Mouse (Mus musculus) neural tube, embryonic 14.5 days (tissue): ENCODE measurements around the gene Gm7347. TPM values are rescaled to one million over a fixed set of nuclear protein-coding genes. Genes with fewer than 3 reads are reported as not detected.
"Not testable (repeated sequence)": the region's sequence is repeated elsewhere in the genome, so short reads cannot be mapped to it uniquely, and the experiment has no call there.

Experiments
- ATAC-seq: fragments of 200-750 bp; cut with Nextera tagmentation; 2 replicates; pipeline ENCODE4 v1.8.0; 2017; ENCODE audit warnings: low read depth, mild to moderate bottlenecking, moderate TSS enrichment, moderate library complexity
- H3K27ac ChIP-seq: fragments of 300-500 bp; sonication (generic); 2 replicates; pipeline ENCODE4 v1.5.1; 2014; ENCODE audit warnings: low read depth, mild to moderate bottlenecking, control low read depth, low read length, moderate library complexity, mixed read lengths
- H3K27me3 ChIP-seq: fragments of 300-500 bp; sonication (generic); 2 replicates; pipeline ENCODE4 v1.6.1; 2014; ENCODE audit warnings: low read length; ENCODE audit not compliant: control insufficient read depth, insufficient read depth
- H3K36me3 ChIP-seq: fragments of 300-500 bp; sonication (generic); 2 replicates; pipeline ENCODE4 v1.6.1; 2014; ENCODE audit warnings: low read length, mixed read lengths; ENCODE audit not compliant: control insufficient read depth, insufficient read depth
- H3K4me1 ChIP-seq: fragments of 300-500 bp; sonication (generic); 2 replicates; pipeline ENCODE4 v1.6.1; 2014; ENCODE audit warnings: low read length; ENCODE audit not compliant: control insufficient read depth, insufficient read depth
- H3K4me2 ChIP-seq: fragments of 300-500 bp; sonication (generic); 2 replicates; pipeline ENCODE4 v1.6.1; 2014; ENCODE audit warnings: mild to moderate bottlenecking, low read depth, low read length, control low read depth
- H3K4me3 ChIP-seq: fragments of 300-500 bp; sonication (generic); 2 replicates; pipeline ENCODE4 v1.5.1; 2014; ENCODE audit warnings: low read depth, low read length, control low read depth, mixed read lengths
- H3K9ac ChIP-seq: fragments of 300-500 bp; sonication (generic); replicated peaks from 2 replicates; pipeline ENCODE4 v1.6.1; 2014; ENCODE audit warnings: low read depth, mild to moderate bottlenecking, control low read depth, low read length, mixed read lengths
- H3K9me3 ChIP-seq: fragments of 300-500 bp; sonication (generic); 2 replicates; pipeline ENCODE4 v1.6.1; 2016; ENCODE audit warnings: low read length; ENCODE audit not compliant: control insufficient read depth
- WGBS: fragments of 180-500 bp; shearing (Covaris S2); extraction: QIAGEN DNeasy Blood & Tissue Kit; methylation state at CpG from one replicate; pipeline ENCODE4 v1.1.7; 2014; 5-methylcytosine and 5-hydroxymethylcytosine counted together
- polyA plus RNA-seq: library from polyadenylated mRNA; unstranded; fragments of >200 nt; fragmentation: Nextera tagmentation; extraction: Ambion mirVana; gene quantifications from 2 replicates; pipeline ENCODE4 v1.2.1, GENCODE M21; 2014

The Gm7347 gene
- 0.22 and 0.51 TPM in 2 replicates for polyA plus RNA-seq

- WGBS: no CpG with 5 or more reads among the region's 2 CpGs
- not testable (repeated sequence) for ATAC-seq, H3K4me2 ChIP-seq
Observed at GRCm38 (mm10) chr5:26058481-26058880, at the start of gene Gm7347. Gm7347 (minus strand) TSS chr5:26058581.

DNA sequence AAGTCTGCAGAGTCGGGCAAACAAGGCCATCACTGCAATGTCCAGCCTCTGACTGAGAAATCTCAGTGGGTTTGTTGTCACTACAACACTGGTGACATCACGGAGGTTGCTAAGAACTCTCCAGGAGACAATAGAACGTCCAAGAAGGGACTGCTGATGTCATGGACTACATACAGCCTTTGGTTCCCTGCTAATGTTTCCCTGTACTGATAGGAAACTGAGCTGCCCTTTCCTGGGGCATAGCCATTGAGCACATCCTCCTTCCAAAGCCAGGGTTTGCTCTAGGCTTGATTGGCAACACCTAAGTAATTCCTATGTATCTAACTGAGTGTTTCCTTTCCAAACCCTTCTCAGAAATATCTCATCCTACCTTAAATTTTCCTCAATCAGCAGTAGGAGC lies 46.9 kb upstream of the Gm7347 start, which contains the start of gene 5031410I06Rik:
5031410I06Rik (minus strand) TSS at position 101 of the 400 bp plus-strand sequence.
- no CpG with 5 or more reads among the region's 3 CpGs for WGBS
- ATAC-seq: not testable (repeated sequence)

More at GRCm38 (mm10) chr5:26058481-26058880, at the start of gene Gm7347:
- H3K4me1 ChIP-seq, H3K9me3 ChIP-seq, H3K27me3 ChIP-seq, H3K4me3 ChIP-seq, H3K36me3 ChIP-seq, H3K9ac ChIP-seq, H3K27ac ChIP-seq: not testable (repeated sequence)

DNA sequence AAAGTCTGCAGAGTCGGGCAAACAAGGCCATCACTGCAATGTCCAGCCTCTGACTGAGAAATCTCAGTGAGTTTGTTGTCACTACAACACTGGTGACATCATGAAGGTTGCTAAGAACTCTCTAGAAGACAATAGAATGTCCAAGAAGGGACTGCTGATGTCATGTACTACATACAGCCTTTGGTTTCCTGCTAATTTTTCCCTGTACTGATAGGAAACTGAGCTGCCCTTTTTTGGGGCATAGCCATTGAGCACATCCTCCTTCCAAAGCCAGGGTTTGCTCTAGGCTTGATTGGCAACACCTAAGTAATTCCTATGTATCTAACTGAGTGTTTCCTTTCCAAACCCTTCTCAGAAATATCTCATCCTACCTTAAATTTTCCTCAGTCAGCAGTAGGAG lies 30.8 kb upstream of the Gm7347 start, which contains the start of gene Gm10471:
Gm10471 (minus strand) TSS at position 101 of the 400 bp plus-strand sequence.
- 91% methylated on average over 1 of the region's 1 CpGs for WGBS
- not testable (repeated sequence) for H3K27ac ChIP-seq

More for the DNA sequence above, 46.9 kb upstream of the Gm7347 start, which contains the start of gene 5031410I06Rik:
- not testable (repeated sequence) for H3K9ac ChIP-seq, H3K27me3 ChIP-seq, H3K4me1 ChIP-seq, H3K27ac ChIP-seq, H3K4me2 ChIP-seq, H3K36me3 ChIP-seq, H3K4me3 ChIP-seq, H3K9me3 ChIP-seq

GRCm38 (mm10) chr5:26079023-26079422 lies 20.6 kb upstream of the Gm7347 start:
- not testable (repeated sequence) for ATAC-seq, H3K4me1 ChIP-seq, H3K4me3 ChIP-seq, H3K4me2 ChIP-seq, H3K27ac ChIP-seq, H3K9me3 ChIP-seq, H3K9ac ChIP-seq, H3K27me3 ChIP-seq, H3K36me3 ChIP-seq

More for the DNA sequence above, 30.8 kb upstream of the Gm7347 start, which contains the start of gene Gm10471:
- ATAC-seq, H3K4me3 ChIP-seq, H3K9me3 ChIP-seq, H3K27me3 ChIP-seq, H3K4me1 ChIP-seq, H3K36me3 ChIP-seq, H3K4me2 ChIP-seq, H3K9ac ChIP-seq: not testable (repeated sequence)

DNA sequence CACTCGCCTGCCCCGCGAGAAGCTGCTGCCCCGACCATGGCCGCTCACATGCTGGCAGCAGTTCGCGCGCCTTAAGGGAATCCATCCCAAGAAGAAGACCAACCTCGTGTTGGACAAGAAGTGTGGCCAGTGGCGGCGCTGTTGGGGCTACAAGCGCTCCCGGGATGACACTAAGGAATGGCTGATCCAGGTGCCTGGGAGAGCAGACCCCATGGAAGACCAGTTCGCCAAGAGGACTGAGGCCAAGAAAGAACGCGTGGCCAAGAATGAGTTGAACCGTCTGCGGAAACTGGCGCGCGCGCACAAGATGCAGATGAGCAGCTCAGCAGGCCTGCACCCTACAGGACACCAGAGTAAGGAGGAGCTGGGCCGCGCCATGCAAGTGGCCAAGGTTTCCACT lies 12.3 kb upstream of the Gm7347 start:
- Histone ChIP-seq H3K9me3 (no peaks in the 10 kb centered on the region), H3K4me2 (no peak overlapping the region), H3K27ac (no peak overlapping the region), H3K4me1 (no peaks in the 10 kb centered on the region), H3K36me3 (no peaks in the 10 kb centered on the region), H3K27me3 (no peaks in the 10 kb centered on the region), H3K4me3 (no peak overlapping the region), H3K9ac (no peak overlapping the region)
- ATAC-seq: no peak
- WGBS: 88% methylated on average over 24 of the region's 24 CpGs

DNA sequence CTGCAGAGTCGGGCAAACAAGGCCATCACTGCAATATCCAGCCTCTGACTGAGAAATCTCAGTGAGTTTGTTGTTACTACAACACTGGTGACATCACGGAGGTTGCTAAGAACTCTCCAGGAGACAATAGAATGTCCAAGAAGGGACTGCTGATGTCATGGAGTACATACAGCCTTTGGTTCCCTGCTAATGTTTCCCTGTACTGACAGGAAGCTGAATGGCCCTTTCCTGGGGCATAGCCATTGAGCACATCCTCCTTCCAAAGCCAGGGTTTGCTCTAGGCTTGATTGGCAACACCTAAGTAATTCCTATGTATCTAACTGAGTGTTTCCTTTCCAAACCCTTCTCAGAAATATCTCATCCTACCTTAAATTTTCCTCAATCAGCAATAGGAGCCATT lies 18.9 kb downstream of the Gm7347 start, which contains the start of gene Speer4a:
Speer4a (minus strand) TSS at position 101 of the 400 bp plus-strand sequence.
- not testable (repeated sequence) for ATAC-seq, H3K9ac ChIP-seq, H3K4me1 ChIP-seq, H3K4me2 ChIP-seq, H3K36me3 ChIP-seq, H3K27me3 ChIP-seq, H3K27ac ChIP-seq, H3K4me3 ChIP-seq, H3K9me3 ChIP-seq
- 74% methylated on average over 2 of the region's 2 CpGs for WGBS

DNA sequence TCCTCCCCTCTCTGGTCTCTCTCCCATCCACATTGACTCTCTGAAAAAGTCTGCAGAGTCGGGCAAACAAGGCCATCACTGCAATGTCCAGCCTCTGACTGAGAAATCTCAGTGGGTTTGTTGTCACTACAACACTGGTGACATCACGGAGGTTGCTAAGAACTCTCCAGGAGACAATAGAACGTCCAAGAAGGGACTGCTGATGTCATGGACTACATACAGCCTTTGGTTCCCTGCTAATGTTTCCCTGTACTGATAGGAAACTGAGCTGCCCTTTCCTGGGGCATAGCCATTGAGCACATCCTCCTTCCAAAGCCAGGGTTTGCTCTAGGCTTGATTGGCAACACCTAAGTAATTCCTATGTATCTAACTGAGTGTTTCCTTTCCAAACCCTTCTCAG lies 35.6 kb downstream of the Gm7347 start, which contains the start of gene Gm5862:
Gm5862 (minus strand) TSS at position 101 of the 400 bp plus-strand sequence.
- H3K27me3 ChIP-seq, H3K4me3 ChIP-seq, ATAC-seq, H3K9me3 ChIP-seq, H3K27ac ChIP-seq, H3K36me3 ChIP-seq, H3K9ac ChIP-seq, H3K4me2 ChIP-seq, H3K4me1 ChIP-seq: not testable (repeated sequence)
- WGBS: no CpG with 5 or more reads among the region's 3 CpGs

GRCm38 (mm10) chr5:26007697-26008096 lies 50.7 kb downstream of the Gm7347 start:
- peak overlapping the region; percentile 71; the same call in 1 of the 2 replicates for H3K4me2 ChIP-seq
- not testable (repeated sequence) for H3K4me3 ChIP-seq, H3K27ac ChIP-seq, H3K27me3 ChIP-seq, H3K9ac ChIP-seq, H3K9me3 ChIP-seq, H3K36me3 ChIP-seq, H3K4me1 ChIP-seq
- ATAC-seq: peak; percentile 6; the same call in 1 of the 2 replicates
- 74% methylated on average over 6 of the region's 7 CpGs for WGBS

DNA sequence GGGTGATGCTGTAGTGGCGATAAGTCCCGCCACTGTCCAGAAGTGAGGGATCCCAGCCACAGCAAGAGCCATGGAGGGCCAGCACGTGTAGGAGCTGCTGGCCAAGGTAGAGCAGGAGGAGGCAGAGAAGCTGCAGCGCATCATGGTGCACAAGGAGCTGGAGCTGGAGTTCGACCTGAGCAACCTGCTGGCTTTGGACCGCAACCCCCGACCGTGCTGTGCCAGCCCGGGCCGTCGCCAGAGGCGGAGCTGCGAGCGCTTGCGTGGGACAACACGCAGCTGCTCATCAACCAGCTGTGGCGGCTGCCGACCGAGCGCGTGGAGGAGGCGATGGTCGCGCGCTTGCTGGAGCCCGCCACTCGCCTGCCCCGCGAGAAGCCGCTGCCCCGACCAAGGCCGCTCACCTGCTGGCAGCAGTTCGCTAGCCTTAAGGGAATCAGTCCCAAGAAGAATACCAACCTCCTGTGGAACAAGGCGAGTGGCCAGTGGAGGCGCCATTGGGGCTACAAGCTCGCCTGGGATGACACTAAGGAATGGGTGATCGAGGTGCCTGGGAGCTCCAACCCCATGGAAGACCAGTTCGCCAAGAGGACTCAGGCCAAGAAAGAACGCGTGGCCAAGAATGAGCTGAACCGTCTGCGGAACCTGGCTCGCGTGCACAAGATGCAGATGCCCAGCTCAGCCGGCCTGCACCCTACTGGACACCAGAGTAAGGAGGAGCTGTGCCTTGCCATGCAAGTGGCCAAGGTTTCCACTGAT lies 51.3 kb downstream of the Gm7347 start:
- WGBS: 23% methylated on average over 45 of the region's 45 CpGs
- not testable (repeated sequence) for H3K9me3 ChIP-seq, H3K27ac ChIP-seq, H3K36me3 ChIP-seq, H3K27me3 ChIP-seq, H3K4me1 ChIP-seq
- Histone ChIP-seq H3K4me2 (peak overlapping the region; percentile 71), H3K4me3 (peak overlapping the region; percentile 39), H3K9ac (peak overlapping the region; percentile 61)
- peak; percentile 95 for ATAC-seq
